Mouse (Mus musculus): ENCODE measurements around the gene Tex2.
"Not testable (repeated sequence)": the region's sequence is repeated elsewhere in the genome, so short reads cannot be mapped to it uniquely, and the experiment has no call there.

Tex2 gene

GRCm38 (mm10) chr11:106618768-106619167, 5.5 kb upstream of the Tex2 start:
- DNase-seq, result not testable (repeated sequence)

GRCm38 (mm10) chr11:106617821-106618580, 4.8 kb upstream of the Tex2 start:
- no peak for DNase-seq

- DNase-seq, result no peak
Measured at GRCm38 (mm10) chr11:106615561-106615960, 2.3 kb upstream of the Tex2 start.

GRCm38 (mm10) chr11:106614339-106614645, 1.1 kb upstream of the Tex2 start:
- DNase-seq, result no peak

- DNase-seq, result no peak
Measured at GRCm38 (mm10) chr11:106613638-106614338, 565 bp upstream of the Tex2 start.

GRCm38 (mm10) chr11:106612209-106612960, 838 bp downstream of the Tex2 start:
- DNase-seq, result peak; percentile 62

- no peak for DNase-seq
Measured at GRCm38 (mm10) chr11:106609731-106610130, 3.5 kb downstream of the Tex2 start.

- no peak for DNase-seq
Measured at GRCm38 (mm10) chr11:106607316-106607715, 5.9 kb downstream of the Tex2 start.

- DNase-seq, result no peak
Measured at GRCm38 (mm10) chr11:106606042-106606441, 7.2 kb downstream of the Tex2 start.

- DNase-seq, result no peak
Measured at GRCm38 (mm10) chr11:106603230-106603629, 10.0 kb downstream of the Tex2 start.

- no peak for DNase-seq
Measured at GRCm38 (mm10) chr11:106600124-106600523, 13.1 kb downstream of the Tex2 start.

GRCm38 (mm10) chr11:106599345-106599744, 13.9 kb downstream of the Tex2 start:
- DNase-seq, result no peak

GRCm38 (mm10) chr11:106598339-106598738, 14.9 kb downstream of the Tex2 start:
- DNase-seq, result no peak

- no peak for DNase-seq
Measured at GRCm38 (mm10) chr11:106597737-106598330, 15.4 kb downstream of the Tex2 start.

GRCm38 (mm10) chr11:106591183-106591582, 22.0 kb downstream of the Tex2 start:
- DNase-seq, result no peak

- DNase-seq, result no peak
Measured at GRCm38 (mm10) chr11:106590143-106590542, 23.1 kb downstream of the Tex2 start.

- DNase-seq, result no peak
Measured at GRCm38 (mm10) chr11:106588781-106589180, 24.4 kb downstream of the Tex2 start.

- no peak for DNase-seq
Measured at GRCm38 (mm10) chr11:106587786-106588519, 25.3 kb downstream of the Tex2 start.

GRCm38 (mm10) chr11:106583801-106584200, 29.4 kb downstream of the Tex2 start:
- DNase-seq, result no peak

GRCm38 (mm10) chr11:106581357-106581756, 31.9 kb downstream of the Tex2 start:
- DNase-seq, result no peak

GRCm38 (mm10) chr11:106580468-106580867, 32.8 kb downstream of the Tex2 start:
- DNase-seq, result no peak

GRCm38 (mm10) chr11:106579957-106580356, 33.3 kb downstream of the Tex2 start:
- DNase-seq, result no peak

- DNase-seq, result no peak
Measured at GRCm38 (mm10) chr11:106579146-106579545, 34.1 kb downstream of the Tex2 start.

Data from kidney, postnatal 10 days (tissue).